7 mouse cellular contexts compared by ENCODE assay signal in the genomic region with DNA sequence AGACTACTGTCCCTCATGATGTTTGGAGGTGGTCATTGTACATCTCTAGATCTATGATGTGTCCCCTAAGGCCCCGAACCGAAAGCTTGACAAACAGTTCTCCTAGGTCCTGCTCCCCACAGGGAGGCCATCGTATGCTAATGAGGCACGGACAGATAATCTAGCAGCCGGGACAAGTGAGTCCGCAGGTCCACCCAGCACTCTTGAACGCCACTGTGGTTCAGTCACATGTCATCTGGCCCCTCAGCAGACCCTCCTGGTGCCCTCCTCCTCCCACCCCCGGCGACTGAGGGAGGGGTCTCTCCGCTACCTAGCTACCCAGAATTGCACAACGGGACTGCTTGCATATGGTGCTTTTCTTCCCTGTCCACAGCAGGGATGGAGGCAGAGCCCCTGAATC. TPM values are rescaled to one million over a fixed set of nuclear protein-coding genes. Genes with fewer than 3 reads are reported as not detected.
DNase-seq lines count a peak whose midpoint lies in the region; ATAC-seq and TF ChIP-seq lines count a peak whose summit lies in the region.

No protein-coding gene starts in this region.

- no peak overlapping the region for H3K27ac ChIP-seq in neural tube, embryonic 11.5 days (ENCODE audit: low read depth, low read length)
- no peak overlapping the region for H3K27ac ChIP-seq in forebrain, embryonic 13.5 days
- H3K27ac ChIP-seq in liver, postnatal 0 days (ENCODE audit: low read depth): 0 out of 2 replicates have a peak overlapping the region, but pooled peaks have one; percentile 16

- TF ChIP-seq EP300 in liver, postnatal 0 days (IDR thresholded peaks at IDR 0.05; ENCODE audit: low read depth): no peak

- TF ChIP-seq CTCF in liver, postnatal 0 days (IDR thresholded peaks at IDR 0.05; ENCODE audit: low read depth): no peak

- peaks cover 24% of the 10 kb centered on the region for H3K27me3 ChIP-seq in neural tube, embryonic 11.5 days (ENCODE audit: control insufficient read depth, insufficient read depth, low read length)
- H3K27me3 ChIP-seq in forebrain, embryonic 13.5 days: peaks cover 45% of the 10 kb centered on the region
- peaks cover 19% of the 10 kb centered on the region; the same call in 1 of the 2 replicates for H3K27me3 ChIP-seq in liver, postnatal 0 days (ENCODE audit: insufficient read depth, low read length)

- no peak overlapping the region for H3K4me2 ChIP-seq in neural tube, embryonic 11.5 days (ENCODE audit: low read depth)
- H3K4me2 ChIP-seq in forebrain, embryonic 13.5 days: peak overlapping the region; percentile 88
- peak overlapping the region; percentile 69 for H3K4me2 ChIP-seq in liver, postnatal 0 days (ENCODE audit: low read depth, low read length)

- no peak for ATAC-seq in neural tube, embryonic 11.5 days (ENCODE audit: insufficient read depth, low FRiP score, low TSS enrichment)
- ATAC-seq in forebrain, embryonic 13.5 days: no peak
- no peak for ATAC-seq in liver, postnatal 0 days

- 14% methylated on average over 11 of the region's 11 CpGs for WGBS in neural tube, embryonic 11.5 days
- WGBS in forebrain, embryonic 13.5 days: 8% methylated on average over 11 of the region's 11 CpGs
- WGBS in liver, postnatal 0 days (ENCODE audit: insufficient replicate concordance): 16% methylated on average over 11 of the region's 11 CpGs

- no peaks in the 10 kb centered on the region for H3K36me3 ChIP-seq in neural tube, embryonic 11.5 days (ENCODE audit: control insufficient read depth, insufficient read depth, low read length)
- no peaks in the 10 kb centered on the region for H3K36me3 ChIP-seq in forebrain, embryonic 13.5 days (ENCODE audit: poor library complexity, severe bottlenecking)
- no peaks in the 10 kb centered on the region for H3K36me3 ChIP-seq in liver, postnatal 0 days (replicated peaks; ENCODE audit: insufficient read depth, low read length)

- H3K9me3 ChIP-seq in neural tube, embryonic 11.5 days (ENCODE audit: control insufficient read depth, low read length): no peaks in the 10 kb centered on the region
- H3K9me3 ChIP-seq in forebrain, embryonic 13.5 days (replicated peaks): no peaks in the 10 kb centered on the region
- no peaks in the 10 kb centered on the region for H3K9me3 ChIP-seq in liver, postnatal 0 days (ENCODE audit: low read length)

- H3K9ac ChIP-seq in neural tube, embryonic 11.5 days (ENCODE audit: low read length): no peak overlapping the region
- H3K9ac ChIP-seq in forebrain, embryonic 13.5 days: no peak overlapping the region
- peak overlapping the region; percentile 51; the same call in 1 of the 2 replicates for H3K9ac ChIP-seq in liver, postnatal 0 days (replicated peaks)

- DNase-seq in neural tube, embryonic 11.5 days (ENCODE audit: low spot score): no peak
- DNase-seq in neural tube, embryonic 10.5 days (ENCODE audit: extremely low spot score, low spot score): no peak
- DNase-seq in liver, postnatal 0 days: no peak
- peak; percentile 47 for DNase-seq in thymus, postnatal 4 days
- no peak for DNase-seq in frontal cortex, adult 2 months (ENCODE audit: extremely low spot score in 1 of 2, low spot score in 1 of 2)
- no peak for DNase-seq in urinary bladder, postnatal 36 days (ENCODE audit: low spot score in 2 of 2)

- 0 out of 2 replicates have a peak overlapping the region, but pooled peaks have one; percentile 0 for H3K4me3 ChIP-seq in neural tube, embryonic 11.5 days (ENCODE audit: low read depth, low read length)
- peak overlapping the region; percentile 48; the same call in 1 of the 2 replicates for H3K4me3 ChIP-seq in forebrain, embryonic 13.5 days
- peak overlapping the region; percentile 50 for H3K4me3 ChIP-seq in liver, postnatal 0 days (ENCODE audit: low read depth, low read length)

- H3K4me1 ChIP-seq in neural tube, embryonic 11.5 days (ENCODE audit: control insufficient read depth, insufficient read depth, low read length): 0 out of 2 replicates have a peak, but pooled peaks cover 8% of the 10 kb centered on the region
- peaks cover 16% of the 10 kb centered on the region for H3K4me1 ChIP-seq in forebrain, embryonic 13.5 days
- 0 out of 2 replicates have a peak, but pooled peaks cover 3% of the 10 kb centered on the region for H3K4me1 ChIP-seq in liver, postnatal 0 days (ENCODE audit: insufficient read depth)

RNA-seq across cellular contexts. Expression of a gene that starts 1.2 kb away (rescaled TPM):
- 0.08 and 0.19 TPM in 2 replicates for polyA plus RNA-seq in neural tube, embryonic 11.5 days (2014; fragmentation: Nextera tagmentation; extraction: Ambion mirVana)
- polyA plus RNA-seq in forebrain, embryonic 13.5 days (2015; fragmentation: Nextera tagmentation; extraction: Ambion mirVana): 1.00 and 1.3 TPM in 2 replicates
- 0.93 and 1.1 TPM in 2 replicates for polyA plus RNA-seq in liver, postnatal 0 days (2015; fragmentation: Nextera tagmentation; extraction: Ambion mirVana)
- 15.5 and 21.1 TPM in 2 replicates for polyA plus RNA-seq in frontal cortex, adult 2 months (2012; rRNA removed)

Comparison
In these comparisons a context has a peak if more than half of its experiments do, and no peak if none do; other contexts are left out.
1. H3K4me3 ChIP-seq: peak in every context shown above with its lines; median percentile 50 in liver, postnatal 0 days; 48 in forebrain, embryonic 13.5 days; 0 in neural tube, embryonic 11.5 days.